Mouse (Mus musculus): Measurements from ENCODE around the gene Epo.

The Epo gene

DNA sequence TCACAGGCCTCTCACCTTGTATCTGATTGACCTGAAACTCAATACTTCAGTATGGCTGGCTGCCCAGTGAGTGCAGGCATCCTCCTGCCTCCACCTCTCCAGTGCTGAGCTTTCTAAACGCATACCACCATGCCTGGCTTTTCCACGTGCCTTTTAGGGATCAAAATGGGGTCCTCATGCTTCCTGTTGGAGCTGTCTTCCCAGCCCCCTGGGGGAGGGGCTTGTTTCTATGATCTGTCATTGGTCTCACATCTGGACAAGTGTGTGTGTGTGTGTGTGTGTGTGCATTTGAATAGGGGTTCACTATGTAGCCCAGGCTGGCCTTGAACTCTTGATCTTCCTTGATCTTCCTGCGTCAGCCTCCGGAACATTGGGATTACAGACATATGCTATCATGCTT, 4.4 kb upstream of the Epo start:
- no peak for DNase-seq

DNA sequence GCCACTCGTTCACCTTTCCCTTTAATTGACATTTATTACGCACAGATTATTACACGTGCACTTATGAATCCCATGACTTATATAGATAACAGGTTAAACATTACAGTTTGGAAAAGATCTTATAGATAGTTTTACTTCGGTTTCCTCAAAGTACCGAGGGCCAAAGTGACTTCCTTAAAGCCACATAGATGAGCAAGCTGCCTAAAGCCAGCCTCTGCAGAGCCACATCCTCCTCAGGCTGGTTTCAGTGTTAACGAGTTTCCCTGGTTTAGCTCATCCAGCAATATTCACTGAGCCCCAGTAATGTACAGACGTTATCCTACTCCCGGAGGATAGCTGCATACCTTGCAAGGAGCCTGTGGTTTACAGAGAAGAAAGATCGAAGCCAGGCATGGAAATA, 2.3 kb upstream of the Epo start:
- no peak for DNase-seq

- no peak for DNase-seq
These were observed 1.7 kb upstream of the Epo start for GRCm38 (mm10) chr5:137534762-137535161.

GRCm38 (mm10) chr5:137532808-137533116, 280 bp downstream of the Epo start:
- DNase-seq, result no peak

DNA sequence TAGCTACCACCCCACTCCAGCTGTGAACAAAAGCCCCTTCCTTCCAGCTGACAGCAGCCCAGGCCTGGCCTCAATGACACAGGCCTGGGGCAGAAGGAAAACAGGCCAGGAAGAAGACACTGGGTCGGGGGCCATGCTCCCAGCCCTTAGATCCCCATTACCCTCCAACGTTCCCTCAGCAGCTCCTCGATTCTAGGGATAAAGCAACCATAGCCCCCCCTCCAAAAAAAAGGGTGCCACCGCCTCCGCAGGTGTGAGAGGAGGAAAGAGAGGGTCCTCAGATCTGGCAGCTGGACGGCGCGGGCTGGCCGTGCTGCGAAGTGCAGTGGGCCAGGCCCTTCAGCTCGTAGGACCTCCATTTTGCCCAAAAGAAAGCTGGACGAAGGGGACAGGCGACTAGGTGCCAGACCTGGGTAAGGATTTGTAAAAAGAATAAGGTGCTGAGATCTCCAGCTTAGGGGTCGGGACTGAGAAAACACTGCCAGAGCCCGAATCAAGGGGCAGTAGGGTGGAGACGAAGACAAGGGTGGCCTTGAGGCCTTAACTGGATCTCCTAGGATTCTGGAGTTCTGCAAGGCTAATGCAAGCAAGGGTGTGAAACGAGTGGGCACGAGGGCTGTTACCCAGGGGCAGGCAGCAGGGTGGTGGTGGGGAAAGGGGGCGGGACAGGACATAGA, 773 bp downstream of the Epo start:
- peak in 1 of 2 experiments; percentile 45 for DNase-seq

DNA sequence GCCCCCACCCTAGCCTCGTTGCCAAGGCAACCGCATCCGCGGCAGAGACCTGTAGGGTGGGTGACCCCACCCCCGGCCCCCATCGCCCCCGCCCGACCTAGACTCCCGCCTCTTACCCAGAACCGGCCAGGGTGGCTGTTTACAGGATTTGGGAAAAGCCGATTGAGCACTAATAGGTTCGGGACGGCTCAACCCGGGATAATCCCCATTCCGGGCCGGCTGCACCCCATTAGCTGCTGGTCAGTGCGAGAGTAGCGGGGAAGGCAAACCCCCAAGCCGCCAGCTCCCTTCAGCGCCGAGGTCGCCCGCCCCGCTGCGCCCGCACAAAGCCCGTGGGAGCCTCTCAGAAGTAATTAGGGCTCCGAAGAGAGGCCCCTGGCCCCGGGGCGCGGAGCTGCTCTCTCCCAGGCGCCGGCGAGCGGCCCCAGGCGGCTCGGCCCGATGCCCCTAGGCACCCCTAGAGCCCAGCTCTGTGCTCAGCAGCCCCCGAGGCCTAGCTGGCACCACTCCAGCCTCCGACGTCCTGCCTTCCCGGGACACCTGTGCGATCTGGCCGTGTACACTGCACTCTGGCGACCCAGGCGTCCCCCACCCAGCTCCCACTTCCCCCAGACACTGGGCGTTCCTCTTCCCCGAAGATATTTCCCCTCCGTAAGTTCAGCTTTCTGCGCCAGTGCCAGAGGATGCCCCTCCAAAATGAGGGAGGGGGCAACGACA, 1.5 kb downstream of the Epo start:
- peak in 1 of 2 experiments; percentile 55 for DNase-seq

DNA sequence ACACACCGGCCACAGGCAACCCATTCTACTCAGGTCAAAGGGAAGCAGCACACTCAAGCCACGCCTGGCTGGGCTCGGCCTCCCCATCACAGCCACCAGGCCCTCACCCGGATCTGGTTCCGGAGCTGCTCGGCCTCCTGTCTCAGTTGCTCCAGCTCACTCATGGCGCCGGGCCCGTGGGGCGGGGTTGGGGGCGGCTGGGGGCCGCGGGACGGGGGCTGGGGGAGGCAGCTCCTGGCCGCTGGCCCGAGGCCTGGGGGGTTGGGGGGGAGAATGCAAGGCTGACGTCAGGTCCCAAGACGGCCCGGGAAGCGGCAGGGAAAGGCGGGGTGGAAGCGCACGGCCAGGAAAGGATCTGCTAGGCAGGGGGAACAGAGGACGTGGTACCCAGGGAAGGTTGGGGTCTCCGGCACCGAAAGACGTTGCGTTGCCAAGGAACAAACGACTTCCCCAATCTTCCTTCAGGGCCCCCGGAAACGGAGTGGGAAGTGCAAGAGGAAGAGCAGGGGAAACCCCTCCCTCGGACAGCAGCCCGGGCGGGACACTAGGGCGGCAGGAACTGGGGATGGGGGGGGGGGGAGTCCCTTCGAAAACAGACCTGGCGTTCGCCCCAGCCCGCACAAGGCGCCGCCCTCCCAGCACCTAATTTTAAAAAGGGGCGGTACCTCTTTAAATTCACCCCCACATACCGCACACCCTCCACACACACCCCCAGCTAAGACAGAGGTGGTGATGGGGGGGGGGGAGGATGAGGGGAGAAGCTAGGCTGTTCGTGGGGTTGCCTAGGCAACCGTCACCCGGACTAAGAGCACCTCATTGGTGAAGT, 2.2 kb downstream of the Epo start:
- peak; percentile 58 to 69 for DNase-seq

GRCm38 (mm10) chr5:137530075-137530474, 3.0 kb downstream of the Epo start:
- DNase-seq, result no peak

- DNase-seq, result no peak
These were observed 3.6 kb downstream of the Epo start for GRCm38 (mm10) chr5:137529221-137529995.

GRCm38 (mm10) chr5:137528247-137528968, 4.6 kb downstream of the Epo start:
- no peak for DNase-seq

GRCm38 (mm10) chr5:137527413-137527812, 5.6 kb downstream of the Epo start:
- no peak for DNase-seq

DNA sequence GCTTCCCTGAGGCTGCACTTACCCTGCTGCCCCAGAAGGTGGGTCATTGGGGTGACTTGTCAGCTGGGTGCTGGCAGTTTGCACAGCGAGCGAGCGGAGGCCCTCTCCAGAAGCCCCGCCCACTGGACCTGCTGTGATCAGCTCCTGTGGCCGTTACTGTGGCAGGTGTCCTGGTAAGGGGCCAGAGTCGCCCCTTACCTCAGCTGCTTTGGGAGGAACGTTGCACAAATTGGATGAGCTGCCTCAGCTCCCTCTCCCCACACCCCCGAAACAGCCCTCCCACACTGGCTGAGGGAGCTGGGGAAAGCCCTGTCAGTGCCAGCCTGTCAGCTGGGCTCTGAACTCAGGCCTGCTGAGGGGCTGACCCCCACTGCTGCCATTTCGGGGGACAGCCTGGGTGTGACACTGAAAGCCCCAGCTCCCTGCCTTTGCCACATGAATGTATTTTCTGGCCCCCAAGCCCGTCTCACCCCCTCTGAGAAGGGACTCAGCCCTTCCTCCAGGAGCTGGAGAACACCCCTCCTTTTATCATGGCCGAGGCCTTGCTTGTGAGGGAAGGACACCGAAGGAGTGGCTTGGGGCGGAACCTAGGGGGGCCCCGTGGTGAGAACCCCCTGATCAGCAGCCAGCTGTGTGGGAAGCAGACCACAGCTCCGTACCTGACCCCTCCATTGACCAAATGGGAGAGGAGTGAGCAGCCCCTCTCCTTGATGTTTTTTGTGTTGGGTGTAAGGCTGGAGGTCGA, 6.7 kb downstream of the Epo start:
- peak in 1 of 2 experiments; percentile 44 for DNase-seq

DNA sequence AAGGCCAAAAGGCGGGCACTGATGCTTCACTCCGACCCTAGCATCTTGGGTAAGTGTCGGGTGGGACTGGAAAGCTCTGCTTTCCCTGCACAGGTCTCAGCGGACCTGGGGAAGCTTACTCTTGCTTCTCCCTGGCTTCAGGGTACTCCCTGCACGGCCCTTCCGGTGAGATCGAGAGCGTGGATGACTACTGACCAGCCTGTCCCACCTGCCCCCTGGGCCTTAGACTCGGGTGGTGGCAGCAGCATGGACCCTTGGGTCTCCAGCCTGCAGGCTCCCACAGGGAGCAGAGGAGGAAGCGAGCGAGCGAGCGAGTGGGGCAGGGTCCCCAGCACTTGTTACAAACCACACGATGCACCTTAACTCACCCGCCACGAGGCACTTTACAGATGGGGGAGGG, 7.5 kb downstream of the Epo start:
- peak in 1 of 2 experiments; percentile 2 for DNase-seq

DNA sequence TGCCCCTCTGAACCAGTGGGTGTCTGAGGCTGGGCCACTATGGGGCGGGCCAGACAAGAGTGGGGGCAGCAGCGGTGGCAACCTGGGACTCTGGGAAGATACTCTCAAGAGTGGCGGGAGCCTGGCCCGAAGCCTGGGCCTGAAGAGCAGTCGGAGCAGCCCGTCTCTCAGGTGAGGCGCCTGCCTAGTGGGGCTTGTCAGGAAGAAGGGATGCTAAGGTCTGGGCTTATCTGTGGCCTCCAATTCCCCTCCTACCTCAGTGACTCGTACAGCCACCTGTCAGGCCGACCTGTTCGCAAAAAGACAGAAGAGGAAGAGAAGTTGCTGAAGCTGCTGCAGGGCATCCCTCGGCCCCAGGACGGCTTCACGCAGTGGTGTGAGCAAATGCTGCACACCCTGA, 8.4 kb downstream of the Epo start:
- peak in 1 of 2 experiments; percentile 1 for DNase-seq

DNA sequence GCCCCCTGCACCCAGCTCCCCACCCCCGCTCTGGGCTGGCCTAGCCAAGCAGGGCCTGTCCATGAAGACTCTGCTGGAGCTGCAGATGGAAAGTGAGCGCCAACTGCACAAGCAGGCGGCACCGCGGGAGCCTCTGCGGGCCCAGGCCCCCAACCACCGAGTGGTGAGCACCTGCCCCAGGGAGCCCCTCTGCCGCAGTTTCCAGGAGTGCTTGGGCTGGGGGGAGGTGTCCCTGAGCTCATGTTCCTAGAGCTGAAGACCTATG, 8.9 kb downstream of the Epo start:
- peak in 1 of 2 experiments; percentile 7 for DNase-seq

- DNase-seq, result peak in 1 of 2 experiments; percentile 0
These were observed 9.4 kb downstream of the Epo start for GRCm38 (mm10) chr5:137523396-137524250.

GRCm38 (mm10) chr5:137522711-137523110, 10.3 kb downstream of the Epo start:
- no peak for DNase-seq

- DNase-seq, result no peak
These were observed 11.2 kb downstream of the Epo start for GRCm38 (mm10) chr5:137521861-137522260.

- DNase-seq, result no peak
These were observed 13.1 kb downstream of the Epo start for GRCm38 (mm10) chr5:137519691-137520550.

DNA sequence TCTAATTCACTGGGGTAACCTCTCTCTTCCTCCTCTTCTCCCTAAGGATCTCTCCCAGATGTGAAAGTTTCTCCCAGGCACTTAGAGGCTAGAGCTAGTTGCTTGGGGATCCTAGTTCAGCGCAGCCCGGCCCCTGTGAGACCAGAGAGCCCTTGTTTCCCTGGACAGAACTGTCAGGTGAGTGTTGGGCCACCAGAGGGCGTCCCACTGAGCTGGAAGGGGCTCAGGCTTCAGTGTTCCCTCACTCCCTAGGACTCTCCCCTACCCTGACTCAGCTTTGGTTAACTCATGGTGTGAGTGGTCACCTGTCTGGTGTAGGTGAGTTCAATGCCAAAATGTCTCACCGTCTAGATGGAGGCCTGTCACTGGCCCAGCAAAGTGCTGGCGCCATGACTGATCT, 14.6 kb downstream of the Epo start, which contains the start of gene Gigyf1:
Gigyf1 (plus strand) TSS at position 113 of the 400 bp plus-strand sequence.
- DNase-seq, result no peak

Measured in kidney, adult 8-10 months (tissue).